Mouse (Mus musculus): ENCODE data around the gene Synj1. TPM values are rescaled to one million over a fixed set of nuclear protein-coding genes. Genes with fewer than 3 reads are reported as not detected.

The Synj1 gene
- polyA plus RNA-seq, 1 experiment from 2014 or later: 52.8 TPM

DNA sequence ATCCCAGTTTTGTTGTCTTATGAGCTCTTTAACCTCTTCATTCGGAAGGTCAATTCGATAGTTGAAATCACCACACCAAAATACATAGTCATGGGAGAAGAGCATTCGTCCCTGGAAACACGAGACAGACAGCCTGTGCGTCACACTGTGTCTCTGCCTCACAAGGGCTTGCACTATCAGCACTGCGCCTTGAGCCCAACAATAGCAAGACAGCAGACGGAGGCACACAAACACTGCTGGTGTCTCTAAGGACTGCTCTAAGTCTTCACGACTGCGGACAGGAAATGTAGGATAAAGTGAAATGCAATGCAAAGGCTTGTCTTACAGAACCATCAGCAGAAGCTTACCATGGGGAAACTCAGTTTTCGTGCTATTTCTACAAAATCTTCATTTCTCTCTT, 47.2 kb downstream of the Synj1 start:
- Histone ChIP-seq H3K4me1 (replicated peaks) (no peaks in the 10 kb centered on the region), H3K27me3 (no peaks in the 10 kb centered on the region), H3K27ac (replicated peaks) (no peak overlapping the region), H3K9me3 (no peaks in the 10 kb centered on the region), H3K4me2 (no peak overlapping the region), H3K4me3 (no peak overlapping the region), H3K36me3 (peaks cover 55% of the 10 kb centered on the region), H3K9ac (no peak overlapping the region)
- 90% methylated on average over 10 of the region's 10 CpGs for WGBS
- no peak for ATAC-seq (ENCODE audit: low FRiP score, low read depth)

DNA sequence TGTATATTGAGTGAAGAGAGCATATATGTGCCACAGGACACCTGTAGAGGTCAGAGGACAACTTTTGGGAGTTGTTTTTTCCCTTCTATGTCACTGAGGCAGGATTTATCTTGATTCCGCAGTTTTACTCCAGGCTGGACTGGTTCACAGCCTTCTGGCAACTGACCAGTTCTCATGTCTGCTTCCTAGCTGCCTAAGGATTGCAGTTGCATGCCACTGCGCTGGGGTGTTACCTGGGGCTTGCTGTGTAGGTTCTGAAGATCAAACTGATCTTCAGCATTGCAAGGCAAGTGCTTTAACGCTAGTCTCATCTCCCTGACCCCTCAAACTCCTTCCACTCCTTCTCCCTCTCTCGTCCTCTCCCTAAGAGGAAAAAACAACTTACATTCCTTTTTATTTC, 47.9 kb downstream of the Synj1 start:
- Histone ChIP-seq H3K9me3 (no peaks in the 10 kb centered on the region), H3K36me3 (peaks cover 52% of the 10 kb centered on the region)

DNA sequence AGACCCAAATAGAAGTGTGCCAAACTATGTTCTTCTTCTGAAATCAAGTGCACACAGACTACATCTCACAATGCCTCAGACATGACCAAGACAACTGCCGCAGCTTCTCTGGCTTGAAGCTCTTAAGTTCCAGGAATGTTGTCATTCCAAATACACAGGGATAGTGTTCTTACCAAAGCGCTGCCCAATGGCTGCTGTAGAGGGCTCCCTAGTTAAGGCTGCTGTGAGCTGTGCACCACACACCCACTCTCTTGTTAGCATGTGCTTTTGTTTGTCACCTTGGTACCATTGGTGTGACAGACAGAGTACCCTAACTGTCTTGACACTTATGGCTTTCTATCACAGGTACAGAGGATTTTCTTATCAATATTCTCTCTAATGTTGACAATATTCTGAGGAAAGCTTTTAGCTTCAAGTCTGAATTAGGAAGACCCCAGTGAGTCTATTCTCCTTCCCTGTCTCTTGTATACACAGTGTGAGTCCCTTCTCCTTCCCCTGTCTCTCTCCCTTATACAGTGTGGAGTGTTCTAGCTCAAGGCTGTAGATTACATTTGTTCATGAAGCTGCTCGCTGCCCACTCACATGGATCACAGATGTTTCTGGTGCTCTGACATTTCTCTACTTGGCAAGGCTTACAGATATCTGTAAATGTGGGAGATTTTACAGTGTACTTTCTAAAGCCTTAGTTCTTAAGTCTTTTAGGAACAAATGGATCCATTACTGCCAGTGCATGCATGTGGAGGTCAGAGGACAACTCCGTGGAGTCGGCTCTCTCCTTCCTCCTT, 52.6 kb downstream of the Synj1 start:
- no peak overlapping the region for H3K4me3 ChIP-seq
- no peak overlapping the region for H3K27ac ChIP-seq (replicated peaks)
- no peak overlapping the region for H3K9ac ChIP-seq
- no peak overlapping the region for H3K4me2 ChIP-seq
- no peaks in the 10 kb centered on the region for H3K9me3 ChIP-seq
- WGBS: 88% methylated on average over 5 of the region's 5 CpGs
- peaks cover 54% of the 10 kb centered on the region for H3K36me3 ChIP-seq
- no peak for ATAC-seq (ENCODE audit: low FRiP score, low read depth)
- no peaks in the 10 kb centered on the region for H3K4me1 ChIP-seq (replicated peaks)
- H3K27me3 ChIP-seq: no peaks in the 10 kb centered on the region

More for the DNA sequence above, 47.9 kb downstream of the Synj1 start:
- H3K27ac ChIP-seq (replicated peaks): no peak overlapping the region
- no peaks in the 10 kb centered on the region for H3K4me1 ChIP-seq (replicated peaks)
- WGBS: 89% methylated on average over 4 of the region's 4 CpGs
- no peak overlapping the region for H3K4me3 ChIP-seq
- H3K4me2 ChIP-seq: no peak overlapping the region
- no peak for ATAC-seq (ENCODE audit: low FRiP score, low read depth)
- no peaks in the 10 kb centered on the region for H3K27me3 ChIP-seq
- no peak overlapping the region for H3K9ac ChIP-seq

DNA sequence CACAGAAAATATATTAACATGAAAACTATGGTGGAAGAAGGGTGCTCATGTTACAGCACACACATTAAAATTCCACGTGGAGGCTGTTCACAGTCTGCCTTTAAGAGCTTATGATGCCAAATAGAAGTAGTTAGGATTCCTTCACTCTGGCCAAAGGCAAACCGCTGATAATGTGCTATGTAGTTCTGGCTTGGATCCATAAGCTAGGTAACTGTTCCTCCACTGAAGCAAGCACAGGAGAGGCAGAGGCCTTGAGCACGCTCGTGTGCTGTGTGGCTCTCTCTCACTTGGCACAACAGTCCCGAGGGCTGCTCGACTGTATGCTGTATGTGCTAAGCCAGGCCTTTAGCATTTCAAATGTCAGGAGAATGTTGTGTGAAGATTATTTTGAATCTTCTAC, 55.6 kb downstream of the Synj1 start:
- no peaks in the 10 kb centered on the region for H3K9me3 ChIP-seq
- H3K9ac ChIP-seq: no peak overlapping the region
- H3K4me3 ChIP-seq: no peak overlapping the region
- 91% methylated on average over 6 of the region's 6 CpGs for WGBS
- no peaks in the 10 kb centered on the region for H3K27me3 ChIP-seq
- peaks cover 57% of the 10 kb centered on the region for H3K36me3 ChIP-seq
- no peak overlapping the region for H3K27ac ChIP-seq (replicated peaks)
- H3K4me2 ChIP-seq: no peak overlapping the region
- no peaks in the 10 kb centered on the region for H3K4me1 ChIP-seq (replicated peaks)
- ATAC-seq (ENCODE audit: low FRiP score, low read depth): no peak

DNA sequence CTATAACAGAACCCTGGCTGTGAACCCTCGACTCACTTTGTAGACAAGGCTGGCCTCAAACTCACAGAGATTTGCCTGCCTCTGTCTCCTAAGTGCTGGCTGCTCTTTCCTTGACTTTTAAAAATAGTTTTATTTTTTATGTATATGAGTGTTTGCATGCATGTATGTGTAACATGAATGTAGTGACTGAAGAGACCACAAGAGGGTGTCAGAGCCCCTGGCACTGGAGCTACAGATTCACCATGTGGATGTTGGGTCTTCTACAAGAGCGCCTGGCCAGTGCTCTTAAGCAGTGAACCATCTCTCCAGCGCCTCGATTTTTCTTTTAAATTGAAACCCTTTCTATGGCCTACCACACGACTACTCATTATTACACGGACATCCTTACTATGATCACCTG, 57.3 kb downstream of the Synj1 start:
- Histone ChIP-seq H3K4me1 (replicated peaks) (no peaks in the 10 kb centered on the region), H3K9me3 (no peaks in the 10 kb centered on the region), H3K27me3 (no peaks in the 10 kb centered on the region), H3K27ac (replicated peaks) (no peak overlapping the region), H3K36me3 (peaks cover 55% of the 10 kb centered on the region), H3K4me3 (no peak overlapping the region), H3K9ac (no peak overlapping the region), H3K4me2 (no peak overlapping the region)
- ATAC-seq (ENCODE audit: low FRiP score, low read depth): no peak
- 93% methylated on average over 6 of the region's 6 CpGs for WGBS

DNA sequence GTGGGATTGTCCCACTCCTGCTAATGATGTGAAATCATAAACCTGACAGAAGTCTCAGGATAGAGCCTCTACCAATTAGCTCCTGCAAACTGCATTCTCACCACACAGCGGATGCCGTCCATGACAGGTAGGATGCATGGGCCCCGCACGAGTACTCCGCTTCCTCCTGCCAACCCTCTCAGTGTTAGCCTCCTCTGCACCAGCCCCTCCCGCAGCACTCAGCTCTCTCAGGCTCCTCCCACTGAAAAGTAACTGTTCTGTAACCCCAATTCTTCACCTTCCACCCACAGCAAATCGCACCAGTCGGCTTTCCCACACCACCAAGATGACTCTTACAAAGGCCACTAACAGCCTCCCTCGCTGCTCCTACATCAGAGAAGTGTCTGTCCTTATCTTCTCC, 58.0 kb downstream of the Synj1 start:
- no peaks in the 10 kb centered on the region for H3K9me3 ChIP-seq
- no peak overlapping the region for H3K4me3 ChIP-seq
- no peak overlapping the region for H3K27ac ChIP-seq (replicated peaks)
- no peak overlapping the region for H3K9ac ChIP-seq
- peaks cover 55% of the 10 kb centered on the region for H3K36me3 ChIP-seq
- no peaks in the 10 kb centered on the region for H3K27me3 ChIP-seq
- no peaks in the 10 kb centered on the region for H3K4me1 ChIP-seq (replicated peaks)
- no peak for ATAC-seq (ENCODE audit: low FRiP score, low read depth)
- no peak overlapping the region for H3K4me2 ChIP-seq
- 93% methylated on average over 9 of the region's 9 CpGs for WGBS

DNA sequence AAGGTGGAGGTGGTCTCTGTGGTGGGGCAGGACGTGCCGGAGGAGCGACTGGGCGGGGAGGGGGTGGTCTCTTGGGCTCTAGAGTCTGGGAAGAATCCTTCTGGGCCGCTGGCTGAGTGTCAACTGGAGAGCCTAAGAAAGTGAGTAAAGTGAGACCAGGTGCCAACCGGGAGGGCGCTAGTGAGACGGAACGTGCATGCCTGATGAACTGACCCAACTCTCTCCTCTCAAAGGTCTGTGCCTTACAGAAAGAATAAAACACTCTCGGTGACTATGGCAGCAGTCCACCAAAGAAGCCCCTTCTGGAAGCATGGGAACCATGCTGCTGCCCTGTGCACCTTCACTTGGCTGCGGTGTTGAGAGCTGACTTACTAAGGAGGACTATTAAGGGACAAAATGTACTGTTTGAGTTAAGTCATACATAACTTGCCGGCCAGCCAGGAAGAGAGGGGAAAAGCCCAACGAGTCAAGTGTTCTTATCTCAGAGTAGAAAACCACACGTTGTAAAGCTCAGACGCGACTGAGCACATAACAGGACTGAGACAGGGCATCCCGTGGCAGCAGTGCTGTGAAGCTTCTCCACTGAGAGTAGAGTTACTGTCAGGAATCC, 60.6 kb downstream of the Synj1 start:
- Histone ChIP-seq H3K4me1 (replicated peaks) (no peaks in the 10 kb centered on the region), H3K27ac (replicated peaks) (no peak overlapping the region), H3K4me3 (no peak overlapping the region), H3K27me3 (no peaks in the 10 kb centered on the region), H3K4me2 (no peak overlapping the region), H3K9ac (no peak overlapping the region), H3K9me3 (no peaks in the 10 kb centered on the region), H3K36me3 (peaks cover 52% of the 10 kb centered on the region)
- ATAC-seq (ENCODE audit: low FRiP score, low read depth): no peak
- 64% methylated on average over 17 of the region's 17 CpGs for WGBS

DNA sequence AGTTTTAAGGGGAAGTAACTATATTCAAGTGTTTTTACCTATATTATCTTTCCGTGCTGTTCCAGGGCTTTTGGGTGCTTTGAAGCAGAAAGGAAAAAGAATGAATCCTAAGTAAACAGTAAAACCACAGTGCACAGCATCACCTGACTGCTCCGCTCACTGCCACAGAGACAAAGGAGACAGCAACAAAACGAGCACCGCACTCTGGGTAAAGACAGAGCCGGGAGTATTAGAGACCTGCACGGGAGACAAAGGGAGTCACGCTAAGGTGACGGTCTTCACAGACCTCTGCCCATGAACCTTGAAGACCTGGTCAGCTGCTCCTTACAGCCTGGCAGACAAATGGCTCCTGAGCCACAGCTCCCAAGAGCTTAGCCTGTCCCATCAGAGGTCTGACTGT, 64.1 kb downstream of the Synj1 start:
- H3K9me3 ChIP-seq: no peaks in the 10 kb centered on the region
- H3K4me1 ChIP-seq (replicated peaks): no peaks in the 10 kb centered on the region
- H3K4me2 ChIP-seq: no peak overlapping the region
- H3K9ac ChIP-seq: no peak overlapping the region
- WGBS: 85% methylated on average over 8 of the region's 8 CpGs
- peaks cover 63% of the 10 kb centered on the region for H3K36me3 ChIP-seq
- H3K27me3 ChIP-seq: no peaks in the 10 kb centered on the region
- ATAC-seq (ENCODE audit: low FRiP score, low read depth): no peak
- H3K4me3 ChIP-seq: no peak overlapping the region
- H3K27ac ChIP-seq (replicated peaks): no peak overlapping the region

DNA sequence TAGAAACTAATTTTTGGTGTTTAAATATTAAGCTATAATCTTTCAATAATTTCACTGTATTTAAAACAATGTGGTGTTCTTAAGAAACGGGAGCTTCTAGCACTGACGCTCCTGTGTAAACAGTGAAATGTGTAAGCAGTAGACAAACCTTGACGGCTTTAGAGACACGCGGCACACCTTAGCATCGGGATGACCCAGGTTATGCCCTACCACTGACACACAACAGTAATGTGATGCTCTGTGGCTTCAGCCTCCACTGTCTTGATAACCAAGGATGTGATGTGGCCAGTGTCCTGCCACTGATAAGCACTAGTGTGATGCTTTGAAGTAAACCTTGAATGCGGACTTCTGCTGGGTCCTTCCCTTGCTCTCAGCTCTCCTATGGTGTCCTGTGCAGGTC, 69.9 kb downstream of the Synj1 start:
- no peaks in the 10 kb centered on the region for H3K27me3 ChIP-seq
- no peak overlapping the region for H3K4me3 ChIP-seq
- WGBS: 95% methylated on average over 7 of the region's 7 CpGs
- no peaks in the 10 kb centered on the region for H3K4me1 ChIP-seq (replicated peaks)
- no peak overlapping the region for H3K4me2 ChIP-seq
- no peak overlapping the region for H3K9ac ChIP-seq
- H3K9me3 ChIP-seq: no peaks in the 10 kb centered on the region
- peaks cover 66% of the 10 kb centered on the region for H3K36me3 ChIP-seq
- ATAC-seq (ENCODE audit: low FRiP score, low read depth): no peak
- no peak overlapping the region for H3K27ac ChIP-seq (replicated peaks)

DNA sequence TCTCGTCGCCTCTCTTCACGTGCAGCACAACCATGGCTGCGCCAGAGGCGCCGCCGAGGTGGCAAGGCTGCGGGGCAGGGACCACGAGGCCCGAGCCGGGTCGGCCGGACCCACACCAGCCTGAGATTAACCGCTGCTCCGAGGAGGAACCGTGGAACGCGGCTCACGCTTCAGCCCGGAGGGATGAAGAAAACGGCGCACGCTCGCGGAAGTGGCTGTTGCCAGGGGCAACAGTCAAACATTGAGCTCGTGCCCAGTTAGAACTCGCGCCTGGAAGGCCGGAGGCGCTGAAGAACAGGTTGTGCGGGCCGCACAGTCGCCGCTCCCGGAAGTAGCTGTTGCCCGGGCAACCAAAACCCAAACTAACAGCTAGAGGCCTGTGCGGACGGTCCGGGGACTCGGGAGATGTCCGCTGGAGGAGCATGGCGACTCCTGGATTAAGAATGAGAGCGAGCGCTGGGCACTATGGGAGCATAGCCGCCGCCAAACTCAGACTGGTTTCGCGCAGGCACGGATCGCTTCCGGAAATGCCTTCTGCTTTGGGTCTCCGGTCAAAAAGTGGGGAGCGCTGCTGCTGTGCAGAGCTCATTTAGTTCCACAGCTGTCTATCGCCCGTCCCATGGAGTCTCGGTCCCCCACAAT, 76.3 kb downstream of the Synj1 start, which contains the start of gene Cfap298:
TSS of gene Cfap298 (minus strand) at position 428 of the 642 bp plus-strand sequence.
- H3K9me3 ChIP-seq: no peaks in the 10 kb centered on the region

DNA sequence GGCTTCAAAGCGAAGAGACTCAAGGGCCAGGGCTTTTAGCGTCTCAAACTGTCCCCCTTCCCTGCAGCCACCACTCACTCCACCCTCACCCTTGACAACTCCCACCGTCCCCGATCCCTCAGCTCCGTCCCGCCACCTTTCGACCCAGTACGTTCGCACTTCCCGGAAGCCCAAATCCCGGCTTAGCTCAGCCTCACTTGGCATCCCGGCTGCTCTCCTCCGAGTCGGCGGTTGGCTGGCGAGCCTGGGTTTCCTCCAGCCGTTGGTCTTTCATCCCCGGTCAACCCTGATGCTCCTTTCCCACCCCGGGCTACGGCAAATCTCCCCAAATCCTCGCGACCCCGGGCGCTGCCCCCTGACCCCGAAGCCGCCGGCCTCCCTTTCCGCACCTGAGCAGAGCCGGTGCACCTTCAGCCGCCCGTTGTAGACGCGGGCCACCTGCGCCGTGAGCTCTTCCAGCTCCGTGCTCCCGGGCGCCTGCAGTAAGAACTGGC, 76.9 kb downstream of the Synj1 start:
- peak; percentile 21; the same call in 1 of the 2 replicates for ATAC-seq (ENCODE audit: low FRiP score, low read depth)
- under 1% methylated on average over 38 of the region's 38 CpGs for WGBS

More for the DNA sequence above, 76.3 kb downstream of the Synj1 start, which contains the start of gene Cfap298:
- Histone ChIP-seq H3K9ac (peak within 1 kb of the TSS; percentile 84), H3K27ac (replicated peaks) (peak within 1 kb of the TSS; percentile 90), H3K4me2 (peak within 1 kb of the TSS; percentile 66), H3K4me3 (peak within 1 kb of the TSS; percentile 96), H3K27me3 (no peaks in the 10 kb centered on the region), H3K36me3 (peaks cover 21% of the 10 kb centered on the region), H3K4me1 (replicated peaks) (peaks cover 13% of the 10 kb centered on the region)
- ATAC-seq (ENCODE audit: low FRiP score, low read depth): peak; percentile 98
- under 1% methylated on average over 56 of the region's 56 CpGs for WGBS

More for the DNA sequence above, 76.9 kb downstream of the Synj1 start:
- Histone ChIP-seq H3K4me1 (replicated peaks) (peaks cover 13% of the 10 kb centered on the region), H3K9me3 (no peaks in the 10 kb centered on the region), H3K4me2 (peak overlapping the region; percentile 66), H3K36me3 (peaks cover 22% of the 10 kb centered on the region), H3K9ac (peak overlapping the region; percentile 84), H3K4me3 (peak overlapping the region; percentile 96), H3K27me3 (no peaks in the 10 kb centered on the region), H3K27ac (replicated peaks) (peak overlapping the region; percentile 90)

All from hindbrain, embryonic 15.5 days (tissue).